In genomic region chr19:37560080-37560427, GRCm38 (mm10) we compare ENCODE assay signal across 8 mouse cellular contexts. TPM values are rescaled to one million over a fixed set of nuclear protein-coding genes. Genes with fewer than 3 reads are reported as not detected.
DNase-seq lines count a peak whose midpoint lies in the region; ATAC-seq and TF ChIP-seq lines count a peak whose summit lies in the region.

No protein-coding gene starts in this region.

- peaks cover 5% of the 10 kb centered on the region for H3K4me1 ChIP-seq in hindbrain, embryonic 16.5 days (ENCODE audit: control insufficient read depth, insufficient read depth, low read depth, low read length)
- peaks cover 84% of the 10 kb centered on the region for H3K4me1 ChIP-seq in liver, embryonic 12.5 days

- no peaks in the 10 kb centered on the region for H3K36me3 ChIP-seq in hindbrain, embryonic 16.5 days (ENCODE audit: control insufficient read depth, insufficient read depth, low read length)
- H3K36me3 ChIP-seq in liver, embryonic 12.5 days, result no peaks in the 10 kb centered on the region

- peak overlapping the region; percentile 53 for H3K4me3 ChIP-seq in gastrocnemius, adult 2 months
- no peak overlapping the region for H3K4me3 ChIP-seq in hindbrain, embryonic 16.5 days (ENCODE audit: low read length)
- H3K4me3 ChIP-seq in liver, embryonic 12.5 days, result peak overlapping the region; percentile 27

- no peak for TF ChIP-seq CTCF in gastrocnemius, adult 2 months (IDR thresholded peaks at IDR 0.05)

- H3K27ac ChIP-seq in gastrocnemius, adult 2 months, result peak overlapping the region; percentile 84
- H3K27ac ChIP-seq in hindbrain, embryonic 16.5 days (ENCODE audit: low read depth, low read length), result no peak overlapping the region
- peak overlapping the region; percentile 87 for H3K27ac ChIP-seq in liver, embryonic 12.5 days

- H3K27me3 ChIP-seq in hindbrain, embryonic 16.5 days (replicated peaks; ENCODE audit: control insufficient read depth, insufficient read depth, low read length), result no peaks in the 10 kb centered on the region
- H3K27me3 ChIP-seq in liver, embryonic 12.5 days (replicated peaks), result no peaks in the 10 kb centered on the region

- no peak for DNase-seq in gastrocnemius, adult 2 months
- DNase-seq in gastrocnemius, postnatal 10 days, result no peak
- peak; percentile 38 for DNase-seq in ES-CJ7 (ENCODE audit: low read depth, low spot score)
- no peak for DNase-seq in cerebellum, adult 8-10 months
- no peak for DNase-seq in cerebellum, adult 11-12 months
- DNase-seq in right cerebral cortex, adult 2 months (ENCODE audit: low spot score in 2 of 2), result no peak

- WGBS in hindbrain, embryonic 16.5 days, result 26% methylated on average over 6 of the region's 6 CpGs
- 17% methylated on average over 6 of the region's 6 CpGs for WGBS in liver, embryonic 12.5 days (ENCODE audit: insufficient replicate concordance)

- intact Hi-C loops in gastrocnemius, adult 2 months (cut with DNase I), result loop anchor here (10.0 kb wide), 1 partner anchor 45 kb away; no protein-coding TSS in a partner anchor

- 0 out of 2 replicates have a peak, but pooled peaks have one; percentile 3 for ATAC-seq in hindbrain, embryonic 16.5 days
- no peak for ATAC-seq in liver, embryonic 12.5 days

- H3K4me2 ChIP-seq in hindbrain, embryonic 16.5 days (ENCODE audit: low read length), result peak overlapping the region; percentile 41
- H3K4me2 ChIP-seq in liver, embryonic 12.5 days, result peak overlapping the region; percentile 61

- H3K9ac ChIP-seq in hindbrain, embryonic 16.5 days (ENCODE audit: low read depth, low read length), result peak overlapping the region; percentile 42
- peak overlapping the region; percentile 62 for H3K9ac ChIP-seq in liver, embryonic 12.5 days

- no peaks in the 10 kb centered on the region for H3K9me3 ChIP-seq in hindbrain, embryonic 16.5 days (ENCODE audit: control insufficient read depth, low read length)
- H3K9me3 ChIP-seq in liver, embryonic 12.5 days (replicated peaks), result no peaks in the 10 kb centered on the region

RNA-seq across cellular contexts. Expression of gene Exoc6, which starts 9.8 kb away (rescaled TPM):
- total RNA-seq in gastrocnemius, adult 2 months (2021), result 10 to 100 TPM; 51.3 to 67.3 TPM
- 10 to 100 TPM; 44.6 to 46.1 TPM for total RNA-seq in gastrocnemius, postnatal 10 days (2021)
- polyA plus RNA-seq in hindbrain, embryonic 16.5 days (2015; fragmentation: Nextera tagmentation; extraction: Ambion mirVana), result 21.7 and 22.5 TPM in 2 replicates
- polyA plus RNA-seq in liver, embryonic 12.5 days (2016; fragmentation: Nextera tagmentation; extraction: Ambion mirVana), result 45.1 and 47.0 TPM in 2 replicates
